ENCODE assay signal across 11 mouse cellular contexts in the genomic region with DNA sequence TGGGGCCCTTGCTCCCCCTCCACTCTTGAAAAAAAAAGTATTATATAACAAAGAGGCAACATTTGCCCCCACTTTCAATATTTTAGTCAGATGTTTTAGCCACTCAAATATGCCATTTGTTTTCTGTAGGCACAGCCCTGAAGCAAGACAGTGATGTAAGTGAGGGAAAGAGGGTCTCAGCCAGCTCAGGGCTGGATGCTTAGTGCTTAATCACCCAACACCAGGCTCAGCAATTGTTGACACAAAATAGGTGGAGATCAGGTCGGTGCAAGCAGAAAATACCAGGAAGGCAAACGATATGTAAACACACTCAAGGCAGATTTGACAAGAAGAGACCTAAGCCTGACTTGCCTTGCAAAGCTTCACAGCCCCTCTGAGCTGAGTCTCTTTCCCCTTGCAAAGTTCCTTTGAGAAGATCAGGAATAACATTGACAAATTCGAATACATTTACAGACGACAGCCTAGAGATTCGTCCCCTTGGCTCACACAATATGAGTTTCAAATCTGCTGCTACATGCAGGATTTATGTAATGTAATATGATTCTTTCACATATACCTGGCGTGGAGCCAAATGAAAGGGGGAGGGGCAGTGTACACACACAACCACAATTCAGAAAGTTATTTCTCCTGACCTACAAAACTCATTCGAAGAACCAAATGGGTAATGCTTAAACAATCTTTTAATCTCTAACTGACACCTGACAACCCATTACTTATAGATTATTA.
A peak's percentile ranks its signal among the peaks of the same experiment; 100 is the strongest.
DNase-seq lines count a peak whose midpoint lies in the region; ATAC-seq and TF ChIP-seq lines count a peak whose summit lies in the region.
"Had no signal": no experiment of that assay in that cellular context is flagged by ENCODE, and none has a peak within 500 bp of the region (broad histone marks: within the 10 kb centered on the region; RNA-seq: fewer than 3 reads in every experiment).

No protein-coding gene starts in this region.

- intact Hi-C loops in gastrocnemius, adult 2 months (cut with DNase I), result no loop called here
- intact Hi-C loops in gastrocnemius, postnatal 36 days (cut with DNase I), result loop anchor here (5.0 kb wide), 1 partner anchor 119 kb away; a partner anchor contains a TSS

- H3K9me3 ChIP-seq in limb, embryonic 11.5 days (ENCODE audit: control insufficient read depth, low read length), result no peaks in the 10 kb centered on the region
- no peaks in the 10 kb centered on the region for H3K9me3 ChIP-seq in limb, embryonic 10.5 days (replicated peaks)
- no peaks in the 10 kb centered on the region for H3K9me3 ChIP-seq in forebrain, embryonic 14.5 days (replicated peaks; ENCODE audit: control insufficient read depth, low read length)
- H3K9me3 ChIP-seq: liver, embryonic 13.5 days had no signal

- H3K4me2 ChIP-seq in limb, embryonic 11.5 days (ENCODE audit: low read depth, severe bottlenecking), result no peak overlapping the region
- H3K4me2 ChIP-seq in forebrain, embryonic 14.5 days (ENCODE audit: low read length), result no peak overlapping the region
- H3K4me2 ChIP-seq: liver, embryonic 13.5 days had no signal

- peak overlapping the region; percentile 28; the same call in 1 of the 2 replicates for H3K27ac ChIP-seq in gastrocnemius, adult 2 months
- 0 out of 2 replicates have a peak overlapping the region, but pooled peaks have one; percentile 14 for H3K27ac ChIP-seq in limb, embryonic 11.5 days (replicated peaks; ENCODE audit: low read depth, low read length)
- H3K27ac ChIP-seq in limb, embryonic 10.5 days, result no peak overlapping the region
- no peak overlapping the region for H3K27ac ChIP-seq in forebrain, embryonic 14.5 days (ENCODE audit: low read depth, low read length)
- H3K27ac ChIP-seq: liver, embryonic 13.5 days had no signal

- no peak overlapping the region for H3K4me3 ChIP-seq in gastrocnemius, adult 2 months
- H3K4me3 ChIP-seq in limb, embryonic 11.5 days (ENCODE audit: low read depth, low read length), result no peak overlapping the region
- H3K4me3 ChIP-seq in limb, embryonic 10.5 days, result no peak overlapping the region
- no peak overlapping the region for H3K4me3 ChIP-seq in forebrain, embryonic 14.5 days (ENCODE audit: low read depth, low read length)
- H3K4me3 ChIP-seq: liver, embryonic 13.5 days had no signal

- no peak; the same call in 1 of the 2 replicates for ATAC-seq in limb, embryonic 11.5 days (ENCODE audit: insufficient number of reproducible peaks, low FRiP score, low TSS enrichment, low read depth)
- no peak for ATAC-seq in forebrain, embryonic 14.5 days

- peaks cover 5% of the 10 kb centered on the region for H3K4me1 ChIP-seq in limb, embryonic 11.5 days (ENCODE audit: control insufficient read depth, insufficient read depth, low read length)
- peaks cover 22% of the 10 kb centered on the region; the same call in 1 of the 2 replicates for H3K4me1 ChIP-seq in limb, embryonic 10.5 days
- no peaks in the 10 kb centered on the region; the same call in 1 of the 2 replicates for H3K4me1 ChIP-seq in forebrain, embryonic 14.5 days (ENCODE audit: control insufficient read depth, insufficient read depth, low read length)

- no peaks in the 10 kb centered on the region for H3K36me3 ChIP-seq in limb, embryonic 11.5 days (ENCODE audit: control insufficient read depth, insufficient read depth, low read length)
- H3K36me3 ChIP-seq in limb, embryonic 10.5 days, result peaks cover 17% of the 10 kb centered on the region
- no peaks in the 10 kb centered on the region for H3K36me3 ChIP-seq in forebrain, embryonic 14.5 days (ENCODE audit: control insufficient read depth, insufficient read depth, low read length)
- H3K36me3 ChIP-seq: liver, embryonic 13.5 days had no signal

- no peak overlapping the region for H3K9ac ChIP-seq in limb, embryonic 11.5 days (ENCODE audit: low read length)
- no peak overlapping the region for H3K9ac ChIP-seq in forebrain, embryonic 14.5 days (ENCODE audit: low read length)
- H3K9ac ChIP-seq: liver, embryonic 13.5 days had no signal

- no peak for DNase-seq in gastrocnemius, adult 2 months
- DNase-seq in gastrocnemius, postnatal 36 days, result no peak
- peak; percentile 56 for DNase-seq in limb, embryonic 11.5 days (ENCODE audit: low spot score)
- no peak for DNase-seq in limb, embryonic 10.5 days (ENCODE audit: low spot score)
- peak; percentile 83 for DNase-seq in NIH3T3 (ENCODE audit: low read depth)
- peak; percentile 33 for DNase-seq in lung, postnatal 14 days
- no peak for DNase-seq in forebrain, embryonic 14.5 days (ENCODE audit: low spot score)
- no peak for DNase-seq in layer of hippocampus, postnatal 10 days (ENCODE audit: low spot score in 2 of 2)
- DNase-seq: adrenal gland, adult 2 months; cerebellum, adult 9-11 months; liver, embryonic 13.5 days had no signal

- H3K27me3 ChIP-seq in limb, embryonic 11.5 days (ENCODE audit: control insufficient read depth, insufficient read depth, low read length), result no peaks in the 10 kb centered on the region
- no peaks in the 10 kb centered on the region for H3K27me3 ChIP-seq in limb, embryonic 10.5 days (ENCODE audit: low read depth, poor library complexity, severe bottlenecking)
- H3K27me3 ChIP-seq in forebrain, embryonic 14.5 days (replicated peaks; ENCODE audit: control insufficient read depth, insufficient read depth, low read length), result no peaks in the 10 kb centered on the region
- H3K27me3 ChIP-seq: liver, embryonic 13.5 days had no signal

- 46% methylated on average over 7 of the region's 7 CpGs for WGBS in limb, embryonic 11.5 days
- whole genome bisulfite sequencing in limb, embryonic 10.5 days, result 56% methylated on average over 7 of the region's 7 CpGs
- WGBS in forebrain, embryonic 14.5 days, result 56% methylated on average over 7 of the region's 7 CpGs

- no peak for TF ChIP-seq CTCF in gastrocnemius, adult 2 months (IDR thresholded peaks at IDR 0.05)

Comparison
In these comparisons a context has a peak if more than half of its experiments do, and no peak if none do; other contexts are left out.
1. DNase-seq: peak in limb, embryonic 11.5 days (single experiment), NIH3T3 (single experiment) and lung, postnatal 14 days (single experiment); none in gastrocnemius, adult 2 months (single experiment), gastrocnemius, postnatal 36 days (0 of 2), limb, embryonic 10.5 days (single experiment), forebrain, embryonic 14.5 days (single experiment) and layer of hippocampus, postnatal 10 days (0 of 2).
2. H3K27ac ChIP-seq: peak in gastrocnemius, adult 2 months (single experiment) and limb, embryonic 11.5 days (single experiment); none in limb, embryonic 10.5 days (single experiment) and forebrain, embryonic 14.5 days (single experiment).